In genomic region chr8:121228892-121229291, GRCm38 (mm10) we compare ENCODE assay signal across 9 mouse cellular contexts.
DNase-seq lines count a peak whose midpoint lies in the region; ATAC-seq and TF ChIP-seq lines count a peak whose summit lies in the region.
"Had no signal": no experiment of that assay in that cellular context is flagged by ENCODE, and none has a peak within 500 bp of the region (broad histone marks: within the 10 kb centered on the region; RNA-seq: fewer than 3 reads in every experiment).

No protein-coding gene starts in this region.

- no peak for ATAC-seq in erythroblast, adult 5-6 weeks (replicated peaks; ENCODE audit: low FRiP score, poor library complexity, severe bottlenecking)
- ATAC-seq in midbrain, embryonic 14.5 days (ENCODE audit: low FRiP score, low TSS enrichment) = no peak

- no peak overlapping the region for H3K4me3 ChIP-seq in MEL (ENCODE audit: control insufficient read depth in 1 of 2, insufficient read depth in 1 of 2, low read depth in 2 of 2, low read length in 2 of 2)
- no peak overlapping the region for H3K4me3 ChIP-seq in midbrain, embryonic 14.5 days (replicated peaks; ENCODE audit: low read depth, low read length)
- H3K4me3 ChIP-seq: erythroblast, embryonic 14.5 days had no signal

- TF ChIP-seq CTCF in MEL (IDR thresholded peaks at IDR 0.05 in 2 of 3, conservative IDR thresholded peaks at IDR 0.05 in 1 of 3; ENCODE audit: control insufficient read depth in 1 of 3, insufficient read depth in 1 of 3, low read depth in 2 of 3, low read length in 3 of 3, poor library complexity in 1 of 3, severe bottlenecking in 1 of 3) = peak; percentile 45 to 64 (median 62)

- no peak overlapping the region for H3K27ac ChIP-seq in MEL (ENCODE audit: control insufficient read depth, low read depth, low read length)
- no peak overlapping the region for H3K27ac ChIP-seq in midbrain, embryonic 14.5 days (replicated peaks; ENCODE audit: low read depth, low read length)

- no peaks in the 10 kb centered on the region for H3K79me2 ChIP-seq in MEL (ENCODE audit: control insufficient read depth, insufficient read depth, low read length, poor library complexity)

- H3K36me3 ChIP-seq in MEL (ENCODE audit: control insufficient read depth in 1 of 2, insufficient read depth in 2 of 2, low read length in 2 of 2) = no peaks in the 10 kb centered on the region
- H3K36me3 ChIP-seq in midbrain, embryonic 14.5 days (ENCODE audit: control insufficient read depth, insufficient read depth, low read length) = no peaks in the 10 kb centered on the region

- TF ChIP-seq EP300 in MEL (IDR thresholded peaks at IDR 0.05; ENCODE audit: low read depth in 1 of 2, low read length in 2 of 2) = no peak

- no peaks in the 10 kb centered on the region for H3K27me3 ChIP-seq in MEL (ENCODE audit: control insufficient read depth in 1 of 2, insufficient read depth in 2 of 2, low read length in 2 of 2)
- no peaks in the 10 kb centered on the region for H3K27me3 ChIP-seq in midbrain, embryonic 14.5 days (ENCODE audit: control insufficient read depth, insufficient read depth, low read length)

- intact Hi-C loops in heart, postnatal 10 days (cut with DNase I) = loop anchor here (2.0 to 10.0 kb wide), 2 partner anchors 116 to 286 kb away; no protein-coding TSS in a partner anchor

- no peaks in the 10 kb centered on the region for H3K9me3 ChIP-seq in MEL (replicated peaks; ENCODE audit: insufficient read depth, low read length)
- H3K9me3 ChIP-seq in midbrain, embryonic 14.5 days (ENCODE audit: control insufficient read depth, low read length) = no peaks in the 10 kb centered on the region

- TF ChIP-seq RAD21 in MEL (IDR thresholded peaks at IDR 0.05; ENCODE audit: low read depth, low read length) = peak; percentile 17

- WGBS in midbrain, embryonic 14.5 days = 71% methylated on average over 3 of the region's 3 CpGs

- H3K9ac ChIP-seq in MEL (ENCODE audit: control insufficient read depth, low read depth, low read length, poor library complexity, severe bottlenecking) = no peak overlapping the region
- no peak overlapping the region for H3K9ac ChIP-seq in midbrain, embryonic 14.5 days (replicated peaks; ENCODE audit: low read length)

- no peak overlapping the region for H3K4me2 ChIP-seq in midbrain, embryonic 14.5 days (ENCODE audit: low read length)

- H3K4me1 ChIP-seq in MEL (ENCODE audit: control insufficient read depth in 1 of 2, insufficient read depth in 2 of 2, low read length in 2 of 2) = no peaks in the 10 kb centered on the region; a peak in 1 of 4 replicates
- no peaks in the 10 kb centered on the region for H3K4me1 ChIP-seq in midbrain, embryonic 14.5 days (ENCODE audit: control insufficient read depth, insufficient read depth, low read length)

- TF ChIP-seq POLR2A in MEL (IDR thresholded peaks at IDR 0.05; ENCODE audit: control insufficient read depth in 1 of 2, insufficient read depth in 1 of 2, low read depth in 1 of 2, low read length in 2 of 2, poor library complexity in 1 of 2) = no peak

- DNase-seq in heart, postnatal 10 days = peak; percentile 38 to 68
- DNase-seq in heart, adult 11 months = no peak
- DNase-seq in 416B (ENCODE audit: low read depth) (peak; percentile 47), MEL (ENCODE audit: low read depth, low spot score) (peak; percentile 26)
- DNase-seq in kidney, postnatal 14 days = peak; percentile 29
- no peak for DNase-seq in midbrain, embryonic 14.5 days
- DNase-seq in right cerebral cortex, postnatal 10 days (ENCODE audit: low spot score in 2 of 2) = no peak

TF ChIP-seq in MEL, 35 proteins besides CTCF, POLR2A, EP300 and RAD21:
- no peak for TF ChIP-seq RCOR1 (IDR thresholded peaks at IDR 0.05; ENCODE audit: low read depth, low read length)
- TF ChIP-seq KAT2A (conservative IDR thresholded peaks at IDR 0.05; ENCODE audit: low read depth, low read length) = no peak
- TF ChIP-seq UBTF (IDR thresholded peaks at IDR 0.05; ENCODE audit: borderline replicate concordance, insufficient read depth, low read depth, low read length) = no peak
- peak; percentile 53 for TF ChIP-seq SMC3 (IDR thresholded peaks at IDR 0.05; ENCODE audit: low read depth, low read length)
- TF ChIP-seq MXI1 (IDR thresholded peaks at IDR 0.05; ENCODE audit: low read depth, low read length) = no peak
- no peak for TF ChIP-seq POLR2AphosphoS5 (IDR thresholded peaks at IDR 0.05; ENCODE audit: borderline replicate concordance, low read depth, low read length)

Comparison
In these comparisons a context has a peak if more than half of its experiments do, and no peak if none do; other contexts are left out.
1. DNase-seq: peak in heart, postnatal 10 days (2 of 2), 416B (single experiment), MEL (single experiment) and kidney, postnatal 14 days (single experiment); none in heart, adult 11 months (single experiment), midbrain, embryonic 14.5 days (single experiment) and right cerebral cortex, postnatal 10 days (0 of 2).